Mouse (Mus musculus) stomach, embryonic 16.5 days (tissue): Measurements from ENCODE around the gene Sstr2. TPM values are rescaled to one million over a fixed set of nuclear protein-coding genes. Genes with fewer than 3 reads are reported as not detected.
"Not testable (repeated sequence)": the region's sequence is repeated elsewhere in the genome, so short reads cannot be mapped to it uniquely, and the experiment has no call there.

Source experiments
- ATAC-seq: fragments of 200-750 bp; cut with Nextera tagmentation; 2 replicates; pipeline ENCODE4 v1.8.0; 2017; ENCODE audit warnings: moderate number of reproducible peaks, moderate TSS enrichment; ENCODE audit not compliant: insufficient read depth, low FRiP score
- H3K27ac ChIP-seq: fragments of 300-500 bp; sonication (generic); 2 replicates; pipeline ENCODE4 v1.5.1; 2014; ENCODE audit warnings: low read length
- H3K27me3 ChIP-seq: fragments of 300-500 bp; sonication (generic); 2 replicates; pipeline ENCODE4 v1.6.1; 2014; ENCODE audit warnings: low read length, control low read depth, mixed read lengths; ENCODE audit not compliant: control insufficient read depth, insufficient read depth
- H3K36me3 ChIP-seq: fragments of 300-500 bp; sonication (generic); 2 replicates; pipeline ENCODE4 v1.6.1; 2014; ENCODE audit warnings: low read length; ENCODE audit not compliant: control insufficient read depth, insufficient read depth
- H3K4me1 ChIP-seq: fragments of 300-500 bp; sonication (generic); 2 replicates; pipeline ENCODE4 v1.6.1; 2014; ENCODE audit warnings: low read length, control low read depth, mixed read lengths; ENCODE audit not compliant: control insufficient read depth, insufficient read depth
- H3K4me2 ChIP-seq: fragments of 300-500 bp; sonication (generic); 2 replicates; pipeline ENCODE4 v1.6.1; 2014; ENCODE audit warnings: low read depth, low read length, mixed read lengths
- H3K4me3 ChIP-seq: fragments of 300-500 bp; sonication (generic); replicated peaks from 2 replicates; pipeline ENCODE4 v1.5.1; 2014; ENCODE audit warnings: mild to moderate bottlenecking, low read length
- H3K9ac ChIP-seq: fragments of 300-500 bp; sonication (generic); 2 replicates; pipeline ENCODE4 v1.6.1; 2014; ENCODE audit warnings: low read length
- H3K9me3 ChIP-seq: fragments of 300-500 bp; sonication (generic); replicated peaks from 2 replicates; pipeline ENCODE4 v1.6.1; 2016; ENCODE audit warnings: low read length, control low read depth; ENCODE audit not compliant: control insufficient read depth
- WGBS: fragments of 180-500 bp; shearing (Covaris S2); extraction: QIAGEN DNeasy Blood & Tissue Kit; methylation state at CpG from one replicate; pipeline ENCODE4 v1.1.7; 2014; 5-methylcytosine and 5-hydroxymethylcytosine counted together
- polyA plus RNA-seq: library from polyadenylated mRNA; unstranded; fragments of >200 nt; fragmentation: Nextera tagmentation; extraction: Ambion mirVana; gene quantifications from 2 replicates; pipeline ENCODE4 v1.2.1, GENCODE M21; 2015

Gene Sstr2
- polyA plus RNA-seq, 1 experiment from 2014 or later: 1.6 TPM

GRCm38 (mm10) chr11:113658319-113658718 lies 39.2 kb downstream of the Sstr2 start:
- no peak for ATAC-seq
- no peak overlapping the region for H3K4me2 ChIP-seq
- H3K27me3 ChIP-seq: no peaks in the 10 kb centered on the region
- H3K9me3 ChIP-seq: no peaks in the 10 kb centered on the region
- no peak overlapping the region for H3K9ac ChIP-seq
- 80% methylated on average over 8 of the region's 8 CpGs for WGBS
- no peaks in the 10 kb centered on the region for H3K4me1 ChIP-seq
- no peak overlapping the region for H3K27ac ChIP-seq
- peaks cover 27% of the 10 kb centered on the region for H3K36me3 ChIP-seq
- H3K4me3 ChIP-seq: no peak overlapping the region

- H3K4me2 ChIP-seq: no peak overlapping the region
- no peak overlapping the region for H3K9ac ChIP-seq
- H3K4me3 ChIP-seq: no peak overlapping the region
- ATAC-seq: no peak
- peaks cover 28% of the 10 kb centered on the region for H3K36me3 ChIP-seq
- H3K9me3 ChIP-seq: no peaks in the 10 kb centered on the region
- WGBS: 80% methylated on average over 4 of the region's 4 CpGs
- H3K27ac ChIP-seq: no peak overlapping the region
- H3K4me1 ChIP-seq: no peaks in the 10 kb centered on the region
- no peaks in the 10 kb centered on the region for H3K27me3 ChIP-seq
Observed at GRCm38 (mm10) chr11:113658763-113659162, 39.6 kb downstream of the Sstr2 start.

- H3K36me3 ChIP-seq: peaks cover 28% of the 10 kb centered on the region
- H3K4me2 ChIP-seq, H3K27me3 ChIP-seq, ATAC-seq, H3K27ac ChIP-seq, H3K9ac ChIP-seq, H3K9me3 ChIP-seq, H3K4me3 ChIP-seq, H3K4me1 ChIP-seq: not testable (repeated sequence)
- 91% methylated on average over 3 of the region's 3 CpGs for WGBS
Observed at GRCm38 (mm10) chr11:113660213-113660612, 41.1 kb downstream of the Sstr2 start.

DNA sequence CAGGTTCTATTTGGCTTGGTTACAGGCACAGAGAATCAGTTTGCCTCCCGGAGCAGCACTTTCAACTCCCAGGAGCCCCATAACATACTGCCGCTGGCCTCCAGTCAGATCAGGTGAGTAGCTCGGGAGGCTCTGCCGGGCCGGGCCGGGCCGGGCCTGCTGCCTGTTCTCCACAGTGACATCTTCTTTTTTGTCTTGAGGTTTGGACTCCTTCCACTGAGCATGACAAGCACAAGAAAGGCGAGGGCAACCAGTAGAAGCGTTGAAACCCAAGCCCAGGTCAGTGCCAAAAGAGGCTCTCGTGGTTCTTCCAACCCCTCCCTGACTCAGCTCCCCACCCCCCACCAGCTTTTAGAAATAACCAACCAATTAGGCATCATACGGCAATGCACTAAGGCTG lies 41.8 kb downstream of the Sstr2 start:
- H3K27ac ChIP-seq: no peak overlapping the region
- H3K9me3 ChIP-seq: no peaks in the 10 kb centered on the region
- H3K9ac ChIP-seq: no peak overlapping the region
- no peaks in the 10 kb centered on the region for H3K27me3 ChIP-seq
- peaks cover 28% of the 10 kb centered on the region for H3K36me3 ChIP-seq
- no peaks in the 10 kb centered on the region for H3K4me1 ChIP-seq
- H3K4me3 ChIP-seq: no peak overlapping the region
- H3K4me2 ChIP-seq: no peak overlapping the region
- ATAC-seq: no peak
- 96% methylated on average over 11 of the region's 11 CpGs for WGBS

DNA sequence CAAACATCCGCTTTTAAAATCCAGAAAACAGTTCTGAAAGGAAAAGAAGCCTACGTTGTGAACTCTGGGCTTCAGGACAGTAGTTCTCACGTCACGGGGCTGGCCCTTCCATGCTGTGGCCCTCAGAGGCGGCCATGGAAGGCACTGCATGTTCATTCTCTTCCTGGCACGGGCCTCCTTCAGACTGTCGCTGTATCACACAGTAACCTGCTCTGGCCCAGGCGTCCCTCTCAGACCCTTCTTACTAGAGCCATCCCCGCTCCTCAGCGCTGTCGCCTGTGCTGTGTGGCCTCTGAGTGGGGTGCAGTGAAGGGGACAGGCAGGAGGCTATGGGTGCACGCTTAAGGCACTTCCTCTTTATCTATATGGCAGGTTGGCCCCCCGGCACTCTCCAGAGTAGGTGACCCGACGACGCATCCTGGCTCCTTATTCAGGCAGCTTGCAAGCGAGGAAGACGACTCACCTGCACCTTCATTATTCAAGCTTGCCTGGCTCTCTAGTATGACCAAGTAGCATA lies 42.8 kb downstream of the Sstr2 start:
- no peak overlapping the region for H3K27ac ChIP-seq
- no peak overlapping the region for H3K4me2 ChIP-seq
- no peaks in the 10 kb centered on the region for H3K9me3 ChIP-seq
- no peaks in the 10 kb centered on the region for H3K27me3 ChIP-seq
- peaks cover 4% of the 10 kb centered on the region; the same call in 1 of the 2 replicates for H3K4me1 ChIP-seq
- WGBS: 89% methylated on average over 18 of the region's 18 CpGs
- no peak overlapping the region for H3K4me3 ChIP-seq
- ATAC-seq: no peak
- H3K9ac ChIP-seq: no peak overlapping the region
- peaks cover 24% of the 10 kb centered on the region for H3K36me3 ChIP-seq

DNA sequence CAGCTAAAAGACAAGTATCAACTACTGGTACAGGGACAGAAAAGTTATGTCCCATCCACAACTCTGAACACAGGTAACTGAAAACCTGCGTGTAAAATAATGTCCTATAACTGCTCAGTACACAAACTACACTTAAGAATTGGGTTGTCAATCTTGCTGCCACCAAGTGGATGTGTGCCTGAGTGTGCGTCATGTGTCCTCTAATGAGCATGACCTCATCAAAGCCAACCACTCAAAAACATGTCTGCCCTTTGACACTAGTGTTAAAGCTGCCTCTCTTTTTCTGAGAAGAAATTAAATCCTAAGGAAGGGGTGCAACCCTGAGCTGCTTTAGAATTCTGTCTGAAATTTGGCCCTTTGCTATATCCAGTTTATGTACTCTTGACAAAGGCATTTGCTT lies 45.1 kb downstream of the Sstr2 start:
- H3K4me3 ChIP-seq: no peak overlapping the region
- H3K27me3 ChIP-seq: no peaks in the 10 kb centered on the region
- H3K4me2 ChIP-seq: no peak overlapping the region
- ATAC-seq: no peak
- H3K9me3 ChIP-seq: no peaks in the 10 kb centered on the region
- H3K4me1 ChIP-seq: peaks cover 21% of the 10 kb centered on the region
- H3K9ac ChIP-seq: no peak overlapping the region
- peaks cover 13% of the 10 kb centered on the region for H3K36me3 ChIP-seq
- WGBS: 76% methylated on average over 2 of the region's 2 CpGs
- H3K27ac ChIP-seq: no peak overlapping the region

DNA sequence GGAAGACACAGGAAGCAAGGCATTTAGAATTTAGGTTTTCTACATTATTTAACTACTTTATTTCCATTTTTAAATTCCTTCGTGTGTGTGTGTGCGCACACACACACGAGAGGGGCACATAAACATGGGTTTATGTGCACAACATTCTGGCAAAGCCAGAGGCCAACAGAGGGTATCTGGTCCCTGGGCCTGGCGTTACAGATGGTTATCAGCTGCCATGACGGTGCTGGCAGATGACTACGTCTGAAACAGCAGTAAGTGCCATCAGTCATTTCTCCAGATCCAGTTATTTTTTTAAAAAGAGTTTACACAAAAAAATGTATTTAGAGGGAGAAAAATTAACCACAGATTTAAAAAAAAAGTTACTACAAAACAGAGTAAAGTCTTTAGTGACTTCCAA lies 47.1 kb downstream of the Sstr2 start:
- Histone ChIP-seq H3K27me3 (no peaks in the 10 kb centered on the region), H3K27ac (peak overlapping the region; percentile 73; the same call in 1 of the 2 replicates), H3K9me3 (no peaks in the 10 kb centered on the region), H3K4me2 (0 out of 2 replicates have a peak overlapping the region, but pooled peaks have one; percentile 11), H3K4me1 (peaks cover 21% of the 10 kb centered on the region), H3K9ac (no peak overlapping the region), H3K4me3 (no peak overlapping the region), H3K36me3 (peaks cover 15% of the 10 kb centered on the region)
- WGBS: 56% methylated on average over 6 of the region's 6 CpGs
- ATAC-seq: no peak

- H3K4me1 ChIP-seq: peaks cover 21% of the 10 kb centered on the region
- H3K27me3 ChIP-seq: no peaks in the 10 kb centered on the region
- H3K9me3 ChIP-seq: no peaks in the 10 kb centered on the region
- 0 out of 2 replicates have a peak overlapping the region, but pooled peaks have one; percentile 11 for H3K4me2 ChIP-seq
- peak; percentile 59; the same call in 1 of the 2 replicates for ATAC-seq
- peaks cover 15% of the 10 kb centered on the region; the same call in 1 of the 2 replicates for H3K36me3 ChIP-seq
- no peak overlapping the region for H3K9ac ChIP-seq
- H3K27ac ChIP-seq: peak overlapping the region; percentile 73
- no peak overlapping the region for H3K4me3 ChIP-seq
- 42% methylated on average over 10 of the region's 10 CpGs for WGBS
Observed at GRCm38 (mm10) chr11:113666648-113667047, 47.5 kb downstream of the Sstr2 start.

DNA sequence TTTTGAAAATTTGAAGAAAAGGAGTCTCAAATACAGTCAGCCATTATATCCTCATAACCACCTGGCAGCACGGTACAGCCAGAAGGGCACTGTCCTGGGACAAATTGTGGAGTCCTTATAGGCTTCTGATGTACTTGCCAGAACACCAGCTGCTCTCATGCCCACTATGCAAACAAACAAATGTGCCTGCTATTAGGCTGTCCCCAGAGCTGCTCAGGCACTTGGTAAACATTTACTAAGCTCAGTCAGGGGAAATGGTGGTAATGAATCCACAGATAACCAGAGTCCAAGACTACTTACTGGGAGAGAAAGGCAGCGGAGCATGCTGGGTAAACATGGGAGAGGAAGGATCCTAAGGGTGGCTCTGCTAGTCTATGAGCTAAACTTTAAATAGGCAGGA lies 48.0 kb downstream of the Sstr2 start:
- H3K27me3 ChIP-seq: no peaks in the 10 kb centered on the region
- H3K36me3 ChIP-seq: 0 out of 2 replicates have a peak, but pooled peaks cover 10% of the 10 kb centered on the region
- H3K4me3 ChIP-seq: no peak overlapping the region
- H3K9me3 ChIP-seq: no peaks in the 10 kb centered on the region
- peaks cover 21% of the 10 kb centered on the region for H3K4me1 ChIP-seq
- no peak overlapping the region for H3K9ac ChIP-seq
- ATAC-seq: peak; percentile 78
- WGBS: 42% methylated on average over 2 of the region's 2 CpGs
- peak overlapping the region; percentile 73 for H3K27ac ChIP-seq
- no peak overlapping the region for H3K4me2 ChIP-seq
